Mouse (Mus musculus) granulocyte monocyte progenitor cell, adult 5-6 weeks (primary cell): ENCODE measurements around the gene Zfp54. TPM values are rescaled to one million over a fixed set of nuclear protein-coding genes. Genes with fewer than 3 reads are reported as not detected.

Source experiments
- total RNA-seq, 2 experiments: library from RNA; stranded (forward) in 1 of 2; stranded (reverse) in 1 of 2; fragments of 200-712, 200-1000 nt in 1 of 2; fragments of >200 nt in 1 of 2; fragmentation: Nextera tagmentation in 1 of 2; gene quantifications; 2 replicates each; pipeline ENCODE4 v1.2.3; 2014 to 2017

Zfp54 gene
- total RNA-seq, 2 experiments from 2014 or later: 7.8 to 10.7 TPM

Other genes starting within 250 kb of the Zfp54 start
- not detected in 2 replicates for gene Vmn1r234, start 197.1 kb upstream of the Zfp54 start, total RNA-seq (2014; fragmentation: Nextera tagmentation)
- gene Vmn1r234, start 197.1 kb upstream of the Zfp54 start, total RNA-seq (2017): not detected in 2 replicates
- not detected in 2 replicates for gene Vmn1r235, start 166.8 kb upstream of the Zfp54 start, total RNA-seq (2014; fragmentation: Nextera tagmentation)
- gene Vmn1r235, start 166.8 kb upstream of the Zfp54 start, total RNA-seq (2017): not detected in 2 replicates
- gene Vmn1r236, start 140.3 kb upstream of the Zfp54 start, total RNA-seq (2014; fragmentation: Nextera tagmentation): not detected in 2 replicates
- not detected in 2 replicates for gene Vmn1r236, start 140.3 kb upstream of the Zfp54 start, total RNA-seq (2017)
- gene Vmn1r237, start 111.4 kb upstream of the Zfp54 start, total RNA-seq (2014; fragmentation: Nextera tagmentation): not detected in 2 replicates
- gene Vmn1r237, start 111.4 kb upstream of the Zfp54 start, total RNA-seq (2017): not detected in 2 replicates
- gene Zfp677, start 39.5 kb upstream of the Zfp54 start, total RNA-seq (2014; fragmentation: Nextera tagmentation): 5.5 and 12.5 TPM in 2 replicates
- gene Zfp677, start 39.5 kb upstream of the Zfp54 start, total RNA-seq (2017): 11.4 and 17.5 TPM in 2 replicates
- gene Zfp51, start 27.1 kb downstream of the Zfp54 start, total RNA-seq (2014; fragmentation: Nextera tagmentation): 5.7 and 14.4 TPM in 2 replicates
- gene Zfp51, start 27.1 kb downstream of the Zfp54 start, total RNA-seq (2017): 10.9 and 12.5 TPM in 2 replicates
- gene Zfp53, start 65.8 kb downstream of the Zfp54 start, total RNA-seq (2014; fragmentation: Nextera tagmentation): 10.9 and 14.4 TPM in 2 replicates
- 10.4 and 15.8 TPM in 2 replicates for gene Zfp53, start 65.8 kb downstream of the Zfp54 start, total RNA-seq (2017)
- 24.9 and 25.0 TPM in 2 replicates for gene Zfp52, start 112.3 kb downstream of the Zfp54 start, total RNA-seq (2014; fragmentation: Nextera tagmentation)
- gene Zfp52, start 112.3 kb downstream of the Zfp54 start, total RNA-seq (2017): 33.6 and 46.7 TPM in 2 replicates
- 2.7 and 4.0 TPM in 2 replicates for gene Zfp948, start 143.8 kb downstream of the Zfp54 start, total RNA-seq (2014; fragmentation: Nextera tagmentation)
- 1.9 and 3.6 TPM in 2 replicates for gene Zfp948, start 143.8 kb downstream of the Zfp54 start, total RNA-seq (2017)
- gene Zfp983, start 227.4 kb downstream of the Zfp54 start, total RNA-seq (2014; fragmentation: Nextera tagmentation): 1.7 and 2.1 TPM in 2 replicates
- gene Zfp983, start 227.4 kb downstream of the Zfp54 start, total RNA-seq (2017): 2.7 and 3.9 TPM in 2 replicates